Mouse (Mus musculus) cerebellum, postnatal 4 days (tissue): ENCODE results near the gene Mrps2.
A peak's percentile ranks its signal among the peaks of the same experiment; 100 is the strongest.

Experiments used
- DNase-seq, 2 experiments: peaks; one replicate each; pipeline ENCODE4 v3.0.0; 2022; ENCODE audit warnings: low spot score in 2 of 2, mixed read lengths in 1 of 2

The Mrps2 gene

DNA sequence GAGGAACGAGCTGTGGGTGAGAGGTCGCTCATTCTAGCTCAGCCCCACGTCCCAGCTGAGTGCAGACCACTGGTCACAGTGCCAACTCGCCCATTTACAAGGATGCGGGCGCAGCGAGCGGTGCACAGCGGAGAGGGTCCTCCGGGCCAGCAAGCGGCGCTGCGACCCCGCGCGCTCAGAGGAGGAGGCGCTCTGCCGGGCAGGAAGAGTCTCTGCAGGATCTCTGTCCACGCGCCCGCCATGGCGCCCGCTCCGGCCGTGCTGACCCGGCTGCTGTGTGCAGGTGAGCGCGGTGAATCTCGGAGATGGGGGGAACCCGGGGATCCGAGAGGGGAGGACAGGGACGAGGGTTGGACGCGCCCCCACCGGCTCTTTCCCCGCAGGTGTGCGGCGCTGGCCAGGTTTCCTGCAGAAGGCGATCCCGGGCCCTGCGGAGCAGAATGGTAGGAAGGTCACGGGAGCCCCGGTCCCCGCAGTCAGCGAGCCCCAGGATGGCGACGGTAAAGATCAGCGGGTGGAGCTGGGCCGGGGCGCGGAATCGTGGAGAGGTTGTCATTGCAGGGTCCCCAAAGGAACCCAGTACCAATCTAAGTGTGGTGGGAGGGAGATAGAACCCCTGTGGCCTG is at the start of gene Mrps2:
Gene Mrps2 (plus strand): TSS at position 207 of the 626 bp plus-strand sequence.
- peak; percentile 76 to 87 for DNase-seq

DNA sequence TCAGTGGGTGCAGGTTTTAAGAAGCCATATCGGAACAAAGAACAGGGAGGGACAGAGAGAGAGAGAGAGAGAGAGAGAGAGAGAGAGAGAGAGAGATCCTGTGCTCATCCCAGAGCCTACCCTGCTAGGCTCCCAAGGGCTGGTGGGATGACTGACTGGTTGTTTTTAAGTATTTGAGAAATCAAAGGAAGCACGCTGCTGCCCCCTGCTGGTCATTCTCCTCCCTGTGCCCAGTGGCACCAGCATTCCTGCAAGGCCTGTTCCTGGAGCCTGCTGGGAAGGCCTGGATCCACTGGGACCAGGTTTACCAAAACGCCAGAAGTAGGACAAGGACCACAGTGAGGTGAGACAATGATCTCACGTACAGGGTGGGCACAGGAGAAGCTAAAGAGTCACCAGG is 48.0 kb upstream of the Mrps2 start:
- peak; percentile 88 to 94 for DNase-seq

DNA sequence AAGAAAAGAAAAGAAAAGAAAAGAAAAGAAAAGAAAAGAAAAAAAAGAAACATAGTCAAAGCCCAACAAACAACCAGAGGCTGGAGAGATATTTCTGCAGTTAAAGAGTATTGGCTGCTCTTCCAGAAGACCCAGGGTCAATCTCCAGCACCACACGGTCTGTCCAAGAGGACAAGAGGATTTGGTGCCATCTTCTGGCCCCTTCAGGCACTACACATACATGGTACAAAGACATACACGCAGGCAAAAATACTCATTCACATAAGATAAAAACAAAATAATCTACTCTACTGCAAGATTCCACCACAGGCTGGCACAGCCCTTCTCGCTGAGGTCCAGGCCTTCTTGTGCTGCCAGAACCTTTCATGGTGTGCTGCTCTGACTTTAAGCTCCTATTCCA is 44.7 kb upstream of the Mrps2 start:
- peak in 1 of 2 experiments; percentile 40 for DNase-seq

- DNase-seq: no peak
Measured at GRCm38 (mm10) chr2:28427226-28427625, 40.6 kb upstream of the Mrps2 start.

- DNase-seq: no peak
Measured at GRCm38 (mm10) chr2:28430846-28431245, 37.0 kb upstream of the Mrps2 start.

- DNase-seq: no peak
Measured at GRCm38 (mm10) chr2:28432811-28433210, 35.1 kb upstream of the Mrps2 start.

DNA sequence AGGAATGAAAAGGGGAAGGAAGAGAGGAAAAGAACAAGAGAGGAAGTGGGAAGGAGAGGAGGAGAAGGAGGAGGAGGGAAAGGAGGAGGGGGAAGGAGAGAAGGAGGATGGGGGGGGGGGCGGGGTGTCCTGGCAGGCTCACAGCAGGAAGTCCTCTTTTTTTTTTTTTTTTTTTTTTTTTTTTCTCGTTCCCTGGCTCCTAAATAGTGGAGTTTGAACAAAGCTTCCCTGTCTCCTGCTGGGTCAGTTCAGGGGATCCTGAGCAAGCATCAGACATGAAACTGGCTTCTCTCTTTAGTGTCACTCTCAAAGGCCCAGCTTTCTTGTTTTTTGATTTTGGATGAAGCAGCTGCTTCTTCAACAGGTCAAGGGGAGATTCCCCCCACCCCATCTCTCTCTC is 34.4 kb upstream of the Mrps2 start:
- no peak for DNase-seq

GRCm38 (mm10) chr2:28435401-28435800 is 32.5 kb upstream of the Mrps2 start:
- DNase-seq: no peak

DNA sequence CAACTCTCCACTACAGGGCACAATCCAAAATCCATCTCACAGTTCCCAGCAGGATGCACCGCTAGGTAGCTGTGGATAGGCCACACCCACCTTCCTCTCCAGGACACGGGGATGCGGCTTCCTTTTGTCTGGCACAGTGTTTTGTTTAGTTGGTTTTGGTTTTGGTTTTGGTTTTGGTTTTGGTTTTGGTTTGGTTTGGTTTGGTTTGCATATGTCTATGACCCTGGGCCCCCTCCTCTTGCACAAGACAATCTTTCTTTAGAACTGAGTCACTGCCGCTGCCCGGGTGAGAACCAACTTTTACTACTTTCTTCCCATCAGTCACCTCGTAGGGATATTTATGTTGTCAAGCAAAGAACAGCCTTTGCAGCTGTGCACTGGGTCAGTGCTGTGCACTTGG is 27.0 kb upstream of the Mrps2 start:
- no peak for DNase-seq

GRCm38 (mm10) chr2:28445082-28445481 is 22.8 kb upstream of the Mrps2 start:
- DNase-seq: no peak

GRCm38 (mm10) chr2:28446181-28446514 is 21.7 kb upstream of the Mrps2 start:
- no peak for DNase-seq

DNA sequence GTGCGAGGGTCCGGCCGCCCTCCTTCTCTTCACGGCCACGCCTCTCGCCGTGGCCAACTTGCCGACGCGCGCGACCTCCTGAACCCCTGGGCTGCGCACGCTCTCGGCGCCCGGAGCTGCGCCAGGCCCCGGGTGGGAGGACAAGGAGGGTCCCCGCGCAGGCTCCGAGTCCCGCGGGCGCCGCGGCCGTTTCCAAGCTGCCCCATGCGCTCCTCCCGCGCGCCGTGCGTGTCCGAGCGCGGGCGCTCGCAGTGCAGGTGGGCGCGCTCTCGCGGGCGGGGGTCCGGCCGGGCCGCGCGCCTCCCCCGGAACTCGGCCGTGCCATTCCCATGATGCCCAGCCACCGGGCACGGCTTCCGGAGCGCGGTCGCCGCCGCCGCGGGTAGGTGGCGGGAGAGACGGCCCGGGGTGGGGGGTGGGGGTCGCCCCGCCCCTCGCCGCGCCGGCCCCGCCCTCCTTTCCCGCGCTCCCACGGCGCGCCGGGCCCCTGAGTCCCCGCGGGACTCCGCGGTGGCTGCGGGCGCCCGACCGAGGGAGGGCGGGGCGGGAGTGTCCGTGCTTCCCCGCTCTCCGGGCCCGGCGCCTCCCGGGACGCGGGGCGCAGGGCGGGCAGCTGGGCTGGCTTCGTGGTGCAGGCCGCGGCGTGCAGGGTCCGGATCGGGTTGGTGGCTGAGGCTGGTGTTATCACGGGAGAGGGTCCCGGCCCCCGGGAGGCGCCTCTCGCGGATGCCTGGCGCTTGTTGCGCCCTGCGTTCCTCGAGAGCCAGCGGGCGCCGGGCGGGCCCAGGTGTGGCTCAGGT is 21.2 kb upstream of the Mrps2 start, which contains the start of gene Ppp1r26:
Gene Ppp1r26 (plus strand): TSS at position 286 of the 800 bp plus-strand sequence.
- DNase-seq: peak in 1 of 2 experiments; percentile 46

DNA sequence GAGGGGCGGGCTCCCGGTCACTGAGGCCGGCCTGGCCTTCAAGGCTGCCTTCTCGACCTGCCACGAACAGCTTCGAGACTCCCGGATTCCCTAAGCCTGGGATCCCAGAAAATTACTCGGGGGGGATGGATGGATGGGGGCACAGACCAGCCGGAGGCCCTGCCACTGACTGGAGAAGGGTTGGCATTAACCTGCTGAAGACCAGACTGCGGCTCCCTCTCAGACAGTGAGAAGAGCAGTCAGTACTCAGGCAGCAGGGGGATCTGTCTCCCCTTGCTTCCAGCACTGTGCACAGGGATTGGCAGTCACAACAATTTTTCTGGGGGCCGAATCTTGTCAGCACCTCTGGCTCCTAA is 20.6 kb upstream of the Mrps2 start:
- no peak for DNase-seq

GRCm38 (mm10) chr2:28451663-28452062 is 16.2 kb upstream of the Mrps2 start:
- no peak for DNase-seq

- DNase-seq: no peak
Measured at GRCm38 (mm10) chr2:28453539-28453938, 14.3 kb upstream of the Mrps2 start.

- DNase-seq: peak in 1 of 2 experiments; percentile 59
Measured at GRCm38 (mm10) chr2:28456616-28457015, 11.2 kb upstream of the Mrps2 start.

DNA sequence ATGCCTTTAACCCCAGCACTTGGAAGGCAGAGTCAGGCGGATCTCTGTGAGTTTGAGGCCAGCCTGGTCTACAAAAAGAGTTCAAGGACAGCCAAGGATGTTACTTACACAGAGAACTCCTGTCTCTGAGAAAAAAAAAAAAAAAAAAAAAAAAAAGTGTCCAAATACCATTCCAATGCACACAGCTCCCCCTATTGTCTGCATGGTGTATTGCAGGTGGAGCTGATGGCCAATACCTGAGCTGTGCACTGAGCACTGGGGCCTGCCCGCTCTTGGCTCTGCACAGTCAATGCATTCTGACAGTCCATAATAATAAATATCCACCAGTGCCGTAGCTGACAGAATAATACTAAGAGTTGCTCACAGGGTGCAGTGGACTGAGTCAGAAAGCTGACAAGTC is 3.9 kb upstream of the Mrps2 start:
- peak in 1 of 2 experiments; percentile 65 for DNase-seq

GRCm38 (mm10) chr2:28464919-28465318 is 2.9 kb upstream of the Mrps2 start:
- no peak for DNase-seq

DNA sequence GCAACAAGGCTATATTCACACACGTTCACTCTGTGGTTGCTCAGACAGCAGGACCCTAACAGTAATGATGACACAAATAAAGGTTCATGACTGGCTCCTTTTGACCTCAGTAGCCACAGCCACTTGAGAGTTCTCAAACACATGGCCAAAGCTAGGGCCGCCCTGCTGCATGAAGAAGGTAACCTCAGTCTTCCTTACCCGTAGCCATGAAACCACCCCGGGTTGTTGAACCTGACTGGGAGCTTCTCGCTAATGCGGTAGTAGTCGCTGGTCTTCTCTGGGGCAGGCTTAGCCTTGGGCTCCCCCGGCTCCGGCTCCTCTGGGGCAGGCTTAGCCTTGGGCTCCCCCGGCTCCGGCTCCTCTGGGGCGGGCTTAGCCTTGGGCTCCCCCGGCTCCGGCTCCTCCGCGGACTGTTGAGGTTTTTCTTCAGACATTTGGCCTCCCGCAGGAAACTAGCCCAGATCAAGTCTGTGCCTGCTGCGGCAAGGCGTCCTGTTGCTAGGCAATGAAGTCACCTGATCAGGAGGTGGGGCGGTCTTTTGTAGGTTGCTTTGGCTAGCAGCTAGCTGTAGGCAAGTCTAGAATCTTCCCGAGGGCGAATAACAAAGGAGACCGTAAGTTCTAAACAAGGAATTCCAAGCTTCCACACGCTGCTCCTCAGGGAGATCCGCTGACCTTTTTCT is 1.9 kb upstream of the Mrps2 start, which contains the start of gene 1700007K13Rik:
Gene 1700007K13Rik (minus strand): TSS at position 497 of the 683 bp plus-strand sequence.
- peak; percentile 41 to 46 for DNase-seq

- peak in 1 of 2 experiments; percentile 21 for DNase-seq
Measured at GRCm38 (mm10) chr2:28468486-28469225, 790 bp downstream of the Mrps2 start.

DNA sequence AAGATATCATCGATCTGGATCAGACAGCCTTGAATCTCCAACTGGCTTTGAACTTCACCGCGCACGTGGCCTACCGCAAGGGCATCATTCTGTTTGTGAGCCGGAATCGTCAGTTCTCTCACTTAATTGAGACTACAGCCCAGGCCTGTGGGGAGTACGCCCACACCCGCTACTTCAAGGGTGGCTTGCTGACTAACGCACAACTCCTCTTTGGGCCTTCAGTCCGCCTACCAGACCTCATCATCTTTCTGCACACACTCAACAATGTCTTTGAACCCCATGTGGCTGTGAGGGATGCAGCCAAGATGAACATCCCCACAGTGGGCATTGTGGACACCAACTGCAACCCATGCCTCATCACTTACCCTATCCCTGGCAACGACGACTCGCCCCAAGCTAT is 1.6 kb downstream of the Mrps2 start:
- peak in 1 of 2 experiments; percentile 12 for DNase-seq

- no peak for DNase-seq
Measured at GRCm38 (mm10) chr2:28470591-28470990, 2.7 kb downstream of the Mrps2 start.
